Mouse (Mus musculus) liver, embryonic 16.5 days (tissue): ENCODE data around the gene Ncam1. TPM values are rescaled to one million over a fixed set of nuclear protein-coding genes. Genes with fewer than 3 reads are reported as not detected.

Experiments
- ATAC-seq: fragments of 200-750 bp; cut with Nextera tagmentation; 2 replicates; pipeline ENCODE4 v1.8.0; 2017; ENCODE audit warnings: low read depth, mild to moderate bottlenecking, moderate number of reproducible peaks, moderate library complexity
- H3K27ac ChIP-seq: fragments of 300-500 bp; sonication (generic); 2 replicates; pipeline ENCODE4 v1.5.1; 2014; ENCODE audit warnings: mild to moderate bottlenecking, low read length
- H3K27me3 ChIP-seq: fragments of 300-500 bp; sonication (generic); 2 replicates; pipeline ENCODE4 v1.6.1; 2014; ENCODE audit warnings: low read depth, low read length, mixed read lengths; ENCODE audit not compliant: control insufficient read depth, insufficient read depth
- H3K36me3 ChIP-seq: fragments of 300-500 bp; sonication (generic); 2 replicates; pipeline ENCODE4 v1.6.1; 2014; ENCODE audit warnings: mild to moderate bottlenecking; ENCODE audit not compliant: control insufficient read depth, insufficient read depth
- H3K4me1 ChIP-seq: fragments of 300-500 bp; sonication (generic); 2 replicates; pipeline ENCODE4 v1.6.1; 2014; ENCODE audit warnings: low read depth, low read length, mixed read lengths; ENCODE audit not compliant: control insufficient read depth
- H3K4me2 ChIP-seq: fragments of 300-500 bp; sonication (generic); 2 replicates; pipeline ENCODE4 v1.6.1; 2014; ENCODE audit warnings: low read depth, low read length, mixed read lengths
- H3K4me3 ChIP-seq: fragments of 300-500 bp; sonication (generic); 2 replicates; pipeline ENCODE4 v1.5.1; 2014; ENCODE audit warnings: low read depth, mild to moderate bottlenecking, low read length
- H3K9ac ChIP-seq: fragments of 300-500 bp; sonication (generic); 2 replicates; pipeline ENCODE4 v1.6.1; 2014; ENCODE audit warnings: low read depth, low read length
- H3K9me3 ChIP-seq: fragments of 300-500 bp; sonication (generic); replicated peaks from 2 replicates; pipeline ENCODE4 v1.6.1; 2016; ENCODE audit warnings: low read length; ENCODE audit not compliant: control insufficient read depth
- WGBS: fragments of 180-500 bp; shearing (Covaris S2); extraction: QIAGEN DNeasy Blood & Tissue Kit; methylation state at CpG from one replicate; pipeline ENCODE4 v1.1.7; 2014; ENCODE audit not compliant: insufficient replicate concordance; 5-methylcytosine and 5-hydroxymethylcytosine counted together
- polyA plus RNA-seq: library from polyadenylated mRNA; unstranded; fragments of >200 nt; fragmentation: Nextera tagmentation; extraction: Ambion mirVana; gene quantifications from 2 replicates; pipeline ENCODE4 v1.2.1, GENCODE M21; 2015

Ncam1 gene
- polyA plus RNA-seq, 1 experiment from 2014 or later = 4.6 TPM

DNA sequence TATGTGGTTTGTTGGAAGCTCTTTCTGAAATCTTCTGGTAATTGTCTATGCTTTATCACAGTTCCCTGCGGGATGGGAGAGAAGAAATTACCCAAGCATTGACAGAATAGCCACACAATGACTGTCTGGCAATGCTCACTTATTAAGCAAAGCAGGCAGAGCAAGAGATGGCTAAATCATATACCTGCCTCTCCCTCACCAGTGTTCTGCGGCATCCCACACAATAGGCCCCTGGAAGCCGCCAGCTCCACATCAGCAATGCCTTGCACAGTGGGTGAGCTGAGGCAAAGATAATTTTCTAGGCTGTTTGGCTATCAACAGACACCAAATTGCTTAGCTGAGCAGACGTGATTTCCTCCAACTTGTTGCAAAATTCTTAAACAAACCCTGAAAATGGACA is 208.5 kb downstream of the Ncam1 start:
- Histone ChIP-seq H3K4me3 (no peak overlapping the region), H3K36me3 (no peaks in the 10 kb centered on the region), H3K27ac (no peak overlapping the region), H3K4me1 (no peaks in the 10 kb centered on the region), H3K9ac (no peak overlapping the region), H3K9me3 (no peaks in the 10 kb centered on the region), H3K4me2 (no peak overlapping the region), H3K27me3 (no peaks in the 10 kb centered on the region)
- ATAC-seq = no peak
- 51% methylated on average over 4 of the region's 4 CpGs for WGBS

DNA sequence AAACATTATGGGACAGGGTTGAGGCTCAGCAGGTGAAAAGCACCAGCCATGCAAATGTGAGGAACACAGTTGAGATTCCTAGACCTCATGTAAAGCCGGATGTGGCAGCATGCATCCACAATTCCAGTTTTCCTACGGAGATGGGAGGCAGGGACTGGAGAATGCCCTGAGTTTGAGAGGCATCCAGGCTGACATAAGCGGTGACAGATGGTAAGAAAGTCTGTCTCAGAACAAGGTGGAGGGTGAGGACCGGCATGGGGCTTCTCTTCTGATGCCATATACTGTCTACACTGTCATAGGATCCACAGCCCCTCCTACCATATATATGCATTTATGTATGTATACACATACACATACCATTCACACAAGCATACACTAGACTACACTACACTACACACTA is 221.6 kb downstream of the Ncam1 start:
- Histone ChIP-seq H3K27me3 (no peaks in the 10 kb centered on the region), H3K4me3 (no peak overlapping the region), H3K9ac (no peak overlapping the region), H3K9me3 (no peaks in the 10 kb centered on the region), H3K36me3 (no peaks in the 10 kb centered on the region), H3K4me2 (no peak overlapping the region), H3K4me1 (no peaks in the 10 kb centered on the region), H3K27ac (no peak overlapping the region)
- no peak for ATAC-seq
- WGBS = 70% methylated on average over 4 of the region's 4 CpGs

DNA sequence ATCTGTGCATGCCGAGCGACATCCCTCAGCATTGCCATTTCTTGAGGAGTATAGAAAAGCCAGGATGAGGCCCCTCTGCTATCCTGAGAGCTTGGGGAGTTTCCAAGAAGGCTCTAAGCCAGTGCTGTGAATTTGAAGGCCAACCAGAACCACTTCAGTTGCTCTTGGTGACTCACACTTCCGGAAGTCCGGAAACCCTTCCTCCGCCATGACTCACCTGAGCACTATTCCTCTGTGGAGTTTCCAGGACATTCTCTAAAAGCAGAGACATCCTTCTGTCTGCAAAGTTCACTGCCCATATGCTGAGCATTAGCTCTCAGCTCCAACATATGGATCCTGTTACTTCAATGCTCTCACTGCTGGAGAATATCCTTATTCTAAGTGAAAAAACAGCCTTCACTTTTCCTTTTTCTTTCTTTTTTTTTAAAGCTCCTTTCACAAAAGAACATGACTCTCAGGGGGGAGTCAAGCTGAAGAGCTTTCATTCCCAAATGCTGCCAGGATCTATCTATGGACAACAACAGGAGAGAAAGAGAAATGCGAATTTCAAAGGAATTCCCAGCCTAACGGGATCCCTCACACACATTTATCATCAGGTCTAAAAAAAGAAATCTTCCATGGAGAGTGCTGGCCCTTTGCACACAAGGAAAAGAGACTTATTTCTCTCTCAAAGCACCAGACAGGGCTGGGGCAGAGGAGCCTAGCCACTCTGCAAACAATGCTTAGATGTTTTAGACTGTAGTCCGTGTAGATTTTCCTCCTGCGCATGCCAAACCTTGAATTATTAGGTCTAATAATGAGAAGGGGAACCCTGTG is 226.8 kb downstream of the Ncam1 start:
- Histone ChIP-seq H3K9ac (no peak overlapping the region), H3K4me1 (no peaks in the 10 kb centered on the region), H3K9me3 (no peaks in the 10 kb centered on the region), H3K27ac (no peak overlapping the region), H3K4me3 (no peak overlapping the region), H3K27me3 (no peaks in the 10 kb centered on the region), H3K36me3 (no peaks in the 10 kb centered on the region), H3K4me2 (no peak overlapping the region)
- no peak for ATAC-seq
- 55% methylated on average over 9 of the region's 9 CpGs for WGBS

DNA sequence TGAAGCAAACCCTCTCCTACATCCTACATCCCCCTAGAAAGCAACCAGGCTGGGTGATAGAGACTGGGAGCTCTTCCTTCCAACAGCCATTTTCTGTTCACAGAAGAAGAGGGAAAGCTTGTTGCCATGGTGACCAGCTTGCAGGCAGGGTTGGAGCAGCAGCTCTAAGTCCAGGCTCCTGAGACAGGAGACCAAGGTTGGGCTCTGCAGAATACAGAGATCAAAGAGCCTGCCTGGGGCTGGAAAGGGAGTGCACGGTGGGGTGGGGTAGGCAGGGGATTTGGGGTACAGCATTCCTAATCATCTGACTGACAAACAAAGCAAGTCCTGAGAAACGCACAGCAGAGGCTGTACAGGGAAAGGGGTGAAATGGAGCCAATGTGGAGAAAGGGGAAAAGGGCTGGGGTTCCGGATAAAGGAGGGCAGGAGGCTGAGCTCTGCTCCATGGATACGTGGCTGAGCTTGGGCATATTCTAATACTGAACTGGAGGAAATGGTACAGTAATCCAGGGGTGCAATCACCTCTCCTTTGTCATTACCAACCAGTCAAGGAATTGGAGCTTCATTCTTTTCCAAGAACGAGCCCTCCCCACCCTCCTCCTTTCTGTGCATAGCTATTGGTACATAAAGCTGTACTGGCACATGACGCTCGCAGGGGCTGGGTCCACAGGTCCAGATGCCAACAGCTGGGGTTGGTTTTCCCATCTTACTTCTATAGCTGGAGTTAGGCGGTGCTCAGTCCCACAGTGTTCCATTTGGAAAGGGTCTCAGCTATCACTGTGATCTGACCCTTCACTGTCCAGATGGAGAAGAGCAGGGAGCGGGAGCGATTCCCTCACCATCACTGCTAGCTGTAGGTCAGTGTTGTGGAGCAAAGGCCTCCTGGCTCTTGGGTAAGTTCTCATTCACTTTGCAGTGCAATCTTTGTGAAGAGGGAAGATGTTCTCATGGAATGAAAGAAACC is 227.7 kb downstream of the Ncam1 start:
- no peak overlapping the region for H3K9ac ChIP-seq
- H3K27me3 ChIP-seq = no peaks in the 10 kb centered on the region
- no peaks in the 10 kb centered on the region for H3K36me3 ChIP-seq
- 45% methylated on average over 10 of the region's 10 CpGs for WGBS
- no peak overlapping the region for H3K4me2 ChIP-seq
- no peaks in the 10 kb centered on the region for H3K4me1 ChIP-seq
- no peak for ATAC-seq
- H3K9me3 ChIP-seq = no peaks in the 10 kb centered on the region
- no peak overlapping the region for H3K4me3 ChIP-seq
- H3K27ac ChIP-seq = no peak overlapping the region

DNA sequence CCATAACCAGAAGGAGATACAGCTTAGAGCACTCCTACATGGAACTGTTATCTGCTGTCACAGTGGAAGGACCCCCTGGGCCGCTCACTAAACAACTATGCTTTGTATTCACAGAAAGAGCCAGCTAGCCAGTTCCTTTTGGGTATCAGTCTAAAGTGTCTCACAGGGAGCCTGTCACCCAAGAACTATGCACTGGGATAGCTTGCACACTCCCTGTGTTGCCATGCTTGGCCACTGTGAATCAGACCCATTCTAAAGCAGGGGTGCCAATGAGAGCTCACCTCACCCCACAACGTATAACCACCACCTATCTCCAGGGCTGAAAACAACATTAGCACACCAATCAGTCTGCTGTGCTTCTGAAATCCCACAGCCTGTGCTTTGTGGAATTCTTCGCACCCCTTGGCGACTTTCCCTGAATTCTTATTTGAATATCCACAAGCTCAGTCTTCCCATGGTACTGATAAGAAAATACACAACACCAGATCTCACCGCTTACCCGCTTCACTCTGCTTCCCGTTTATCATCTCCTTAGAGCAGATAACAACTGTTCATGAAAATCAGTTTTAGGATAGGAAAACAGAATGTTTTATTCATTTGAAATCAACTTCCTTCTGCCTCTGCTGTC is 228.6 kb downstream of the Ncam1 start:
- no peaks in the 10 kb centered on the region for H3K9me3 ChIP-seq
- H3K4me3 ChIP-seq = no peak overlapping the region
- 43% methylated on average over 7 of the region's 7 CpGs for WGBS
- no peaks in the 10 kb centered on the region for H3K27me3 ChIP-seq
- H3K36me3 ChIP-seq = no peaks in the 10 kb centered on the region
- no peak overlapping the region for H3K9ac ChIP-seq
- no peak overlapping the region for H3K4me2 ChIP-seq
- no peaks in the 10 kb centered on the region for H3K4me1 ChIP-seq
- no peak overlapping the region for H3K27ac ChIP-seq
- no peak for ATAC-seq

DNA sequence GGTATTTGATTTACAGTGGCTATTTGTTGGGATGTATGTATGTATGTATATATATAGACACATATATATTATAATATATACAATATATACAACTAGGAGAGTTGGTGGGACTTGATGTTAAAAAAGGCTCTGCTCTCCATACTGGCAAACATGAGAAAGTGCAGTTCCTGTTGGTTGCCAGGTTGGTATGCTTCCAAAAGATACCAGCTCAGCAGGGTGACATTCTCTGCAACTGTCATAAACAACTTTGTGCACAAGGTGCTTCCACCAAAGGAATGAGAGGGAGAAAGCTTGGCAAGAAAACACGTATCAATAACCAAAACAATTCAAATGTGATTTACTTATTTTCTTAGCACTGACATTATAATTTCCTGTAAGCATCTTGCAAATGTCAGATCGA is 232.9 kb downstream of the Ncam1 start:
- H3K9ac ChIP-seq = no peak overlapping the region
- ATAC-seq = no peak
- WGBS = 61% methylated on average over 2 of the region's 2 CpGs
- no peaks in the 10 kb centered on the region for H3K36me3 ChIP-seq
- no peak overlapping the region for H3K4me3 ChIP-seq
- no peaks in the 10 kb centered on the region for H3K9me3 ChIP-seq
- no peaks in the 10 kb centered on the region for H3K27me3 ChIP-seq
- H3K4me2 ChIP-seq = no peak overlapping the region
- no peak overlapping the region for H3K27ac ChIP-seq
- no peaks in the 10 kb centered on the region for H3K4me1 ChIP-seq

DNA sequence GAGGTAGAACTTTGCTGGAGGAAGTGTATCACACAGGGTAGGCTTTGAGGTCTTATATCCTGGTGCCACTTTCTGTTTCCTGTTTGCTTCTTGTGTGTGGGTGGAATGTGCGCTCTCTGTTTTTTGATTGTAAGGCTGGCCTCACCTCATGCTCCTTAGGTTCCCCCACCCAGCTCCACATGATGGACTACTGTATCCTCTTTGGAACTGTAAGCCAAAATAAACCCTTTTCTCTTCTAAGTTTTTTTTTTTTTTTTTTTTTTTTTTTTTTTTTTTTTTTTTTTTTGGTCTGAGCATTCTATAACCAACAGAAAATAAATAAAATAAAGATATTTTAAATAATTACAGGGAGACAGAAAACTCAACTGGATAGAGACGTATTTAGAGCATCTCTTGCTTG is 239.8 kb downstream of the Ncam1 start:
- no peaks in the 10 kb centered on the region for H3K36me3 ChIP-seq
- no peak for ATAC-seq
- H3K27ac ChIP-seq = no peak overlapping the region
- no peaks in the 10 kb centered on the region for H3K27me3 ChIP-seq
- WGBS = 55% methylated on average over 2 of the region's 2 CpGs
- H3K9me3 ChIP-seq = no peaks in the 10 kb centered on the region
- H3K4me1 ChIP-seq = no peaks in the 10 kb centered on the region
- no peak overlapping the region for H3K4me3 ChIP-seq
- no peak overlapping the region for H3K9ac ChIP-seq
- no peak overlapping the region for H3K4me2 ChIP-seq

DNA sequence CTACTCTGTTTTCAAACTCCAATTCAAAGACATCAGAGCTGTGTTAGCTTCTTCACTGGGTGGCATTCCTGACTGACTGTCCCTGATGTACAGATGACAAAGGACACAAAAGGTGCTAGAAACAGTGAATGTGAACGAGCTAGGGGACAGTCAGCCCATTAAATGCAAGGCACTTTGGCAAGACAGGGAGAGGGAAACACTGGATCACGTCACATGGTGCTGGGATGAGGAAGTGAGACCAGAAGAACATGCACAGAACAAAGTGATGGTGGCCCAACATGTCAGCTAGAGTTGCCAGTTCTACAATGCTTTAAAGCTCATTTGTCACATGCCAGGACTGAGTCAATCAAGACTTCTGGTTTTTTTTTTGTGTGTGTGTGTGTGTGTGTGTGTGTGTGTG is 247.4 kb downstream of the Ncam1 start:
- Histone ChIP-seq H3K27ac (no peak overlapping the region), H3K4me2 (no peak overlapping the region), H3K4me3 (no peak overlapping the region), H3K9me3 (no peaks in the 10 kb centered on the region), H3K36me3 (no peaks in the 10 kb centered on the region), H3K9ac (no peak overlapping the region), H3K4me1 (no peaks in the 10 kb centered on the region), H3K27me3 (no peaks in the 10 kb centered on the region)
- no peak for ATAC-seq
- 27% methylated on average over 2 of the region's 2 CpGs for WGBS
